Mouse (Mus musculus) E14TG2a.4 (cell line): Measurements from ENCODE around the gene Ggt5.

Source experiments
- CTCF ChIP-seq: conservative IDR thresholded peaks from 2 replicates; pipeline ENCODE4 v1.5.1; 2014; ENCODE audit warnings: low read length
- NANOG ChIP-seq: IDR thresholded peaks from 2 replicates; pipeline ENCODE4 v1.6.1; 2014; ENCODE audit warnings: borderline replicate concordance, low read length, mixed read lengths

- no peak for TF ChIP-seq CTCF
- TF ChIP-seq NANOG, result no peak
Observed at GRCm38 (mm10) chr10:75554090-75554489, 35.0 kb upstream of the Ggt5 start.
